Mouse (Mus musculus) lung, embryonic 15.5 days (tissue): ENCODE results near the gene Arhgef12. TPM values are rescaled to one million over a fixed set of nuclear protein-coding genes. Genes with fewer than 3 reads are reported as not detected.
A peak's percentile ranks its signal among the peaks of the same experiment; 100 is the strongest.

Experiments
- ATAC-seq: fragments of 200-750 bp; cut with Nextera tagmentation; 2 replicates; pipeline ENCODE4 v1.8.0; 2017; ENCODE audit warnings: moderate number of reproducible peaks, borderline replicate concordance; ENCODE audit not compliant: low FRiP score, low TSS enrichment; ENCODE audit errors: extremely low read depth
- H3K27ac ChIP-seq: fragments of 300-500 bp; sonication (generic); 2 replicates; pipeline ENCODE4 v1.5.1; 2015; ENCODE audit warnings: moderate library complexity, mild to moderate bottlenecking, inconsistent platforms
- H3K27me3 ChIP-seq: fragments of 300-500 bp; sonication (generic); 2 replicates; pipeline ENCODE4 v1.6.1; 2015; ENCODE audit warnings: inconsistent platforms
- H3K36me3 ChIP-seq: fragments of 300-500 bp; sonication (generic); 2 replicates; pipeline ENCODE4 v1.6.1; 2015; ENCODE audit warnings: inconsistent platforms
- H3K4me1 ChIP-seq: fragments of 300-500 bp; sonication (generic); 2 replicates; pipeline ENCODE4 v1.6.1; 2015; ENCODE audit warnings: inconsistent platforms
- H3K4me2 ChIP-seq: fragments of 300-500 bp; sonication (generic); 2 replicates; pipeline ENCODE4 v1.6.1; 2015; ENCODE audit warnings: inconsistent platforms, mild to moderate bottlenecking, moderate library complexity
- H3K4me3 ChIP-seq: fragments of 300-500 bp; sonication (generic); 2 replicates; pipeline ENCODE4 v1.5.1; 2015; ENCODE audit warnings: mild to moderate bottlenecking, inconsistent platforms
- H3K9ac ChIP-seq: fragments of 300-500 bp; sonication (generic); 2 replicates; pipeline ENCODE4 v1.6.1; 2015; ENCODE audit warnings: inconsistent platforms
- H3K9me3 ChIP-seq: fragments of 300-500 bp; sonication (generic); 2 replicates; pipeline ENCODE4 v1.6.1; 2016; ENCODE audit warnings: inconsistent platforms
- WGBS: fragments of 180-500 bp; shearing (Covaris S2); methylation state at CpG from one replicate; pipeline ENCODE4 v1.1.7; 2015; 5-methylcytosine and 5-hydroxymethylcytosine counted together
- polyA plus RNA-seq: library from polyadenylated mRNA; unstranded; fragments of >200 nt; fragmentation: Nextera tagmentation; extraction: Ambion mirVana; gene quantifications from 2 replicates; pipeline ENCODE4 v1.2.1, GENCODE M21; 2015

Arhgef12 gene
- polyA plus RNA-seq, 1 experiment from 2014 or later: 14.3 TPM

GRCm38 (mm10) chr9:43070153-43070552, 36.9 kb downstream of the Arhgef12 start:
- H3K4me1 ChIP-seq: peaks cover 23% of the 10 kb centered on the region
- no peaks in the 10 kb centered on the region for H3K9me3 ChIP-seq
- H3K36me3 ChIP-seq: no peaks in the 10 kb centered on the region
- 87% methylated on average over 2 of the region's 2 CpGs for WGBS
- no peak for ATAC-seq
- no peak overlapping the region for H3K9ac ChIP-seq
- H3K4me3 ChIP-seq: no peak overlapping the region
- no peaks in the 10 kb centered on the region for H3K27me3 ChIP-seq
- no peak overlapping the region for H3K4me2 ChIP-seq
- no peak overlapping the region for H3K27ac ChIP-seq

- H3K9ac ChIP-seq: no peak overlapping the region
- no peak overlapping the region for H3K27ac ChIP-seq
- no peak overlapping the region for H3K4me3 ChIP-seq
- no peaks in the 10 kb centered on the region for H3K27me3 ChIP-seq
- no peak overlapping the region for H3K4me2 ChIP-seq
- no peak for ATAC-seq
- no peaks in the 10 kb centered on the region for H3K9me3 ChIP-seq
- peaks cover 23% of the 10 kb centered on the region for H3K4me1 ChIP-seq
- H3K36me3 ChIP-seq: no peaks in the 10 kb centered on the region
- WGBS: 63% methylated on average over 3 of the region's 3 CpGs
Observed at GRCm38 (mm10) chr9:43067896-43068295, 39.1 kb downstream of the Arhgef12 start.

- H3K36me3 ChIP-seq: no peaks in the 10 kb centered on the region
- ATAC-seq: no peak
- H3K4me2 ChIP-seq: no peak overlapping the region
- no peaks in the 10 kb centered on the region for H3K27me3 ChIP-seq
- no peak overlapping the region for H3K4me3 ChIP-seq
- peaks cover 19% of the 10 kb centered on the region for H3K4me1 ChIP-seq
- H3K27ac ChIP-seq: no peak overlapping the region
- H3K9ac ChIP-seq: no peak overlapping the region
- no peaks in the 10 kb centered on the region for H3K9me3 ChIP-seq
- WGBS: 90% methylated on average over 4 of the region's 4 CpGs
Observed at GRCm38 (mm10) chr9:43065231-43065630, 41.8 kb downstream of the Arhgef12 start.

GRCm38 (mm10) chr9:43061545-43061944, 45.5 kb downstream of the Arhgef12 start:
- Histone ChIP-seq H3K9ac (no peak overlapping the region), H3K4me2 (no peak overlapping the region), H3K36me3 (no peaks in the 10 kb centered on the region), H3K27me3 (no peaks in the 10 kb centered on the region), H3K27ac (no peak overlapping the region), H3K4me1 (peaks cover 3% of the 10 kb centered on the region), H3K9me3 (no peaks in the 10 kb centered on the region), H3K4me3 (no peak overlapping the region)
- no peak for ATAC-seq
- 40% methylated on average over 1 of the region's 1 CpGs for WGBS

GRCm38 (mm10) chr9:43050391-43050790, 56.6 kb downstream of the Arhgef12 start:
- Histone ChIP-seq H3K9ac (no peak overlapping the region), H3K27me3 (no peaks in the 10 kb centered on the region), H3K4me2 (no peak overlapping the region), H3K4me1 (peaks cover 21% of the 10 kb centered on the region), H3K27ac (peak overlapping the region; percentile 30), H3K4me3 (no peak overlapping the region), H3K9me3 (no peaks in the 10 kb centered on the region), H3K36me3 (no peaks in the 10 kb centered on the region)
- no peak for ATAC-seq
- WGBS: 57% methylated on average over 2 of the region's 2 CpGs

GRCm38 (mm10) chr9:43044481-43044880, 62.6 kb downstream of the Arhgef12 start:
- Histone ChIP-seq H3K27me3 (no peaks in the 10 kb centered on the region), H3K9ac (no peak overlapping the region), H3K9me3 (no peaks in the 10 kb centered on the region), H3K4me3 (no peak overlapping the region), H3K27ac (no peak overlapping the region), H3K4me1 (peaks cover 6% of the 10 kb centered on the region), H3K4me2 (no peak overlapping the region), H3K36me3 (no peaks in the 10 kb centered on the region)
- ATAC-seq: no peak

- peaks cover 24% of the 10 kb centered on the region for H3K4me1 ChIP-seq
- H3K4me2 ChIP-seq: no peak overlapping the region
- WGBS: 50% methylated on average over 8 of the region's 8 CpGs
- no peak overlapping the region for H3K27ac ChIP-seq
- H3K9me3 ChIP-seq: no peaks in the 10 kb centered on the region
- ATAC-seq: no peak
- H3K9ac ChIP-seq: no peak overlapping the region
- H3K27me3 ChIP-seq: no peaks in the 10 kb centered on the region
- H3K4me3 ChIP-seq: no peak overlapping the region
- no peaks in the 10 kb centered on the region for H3K36me3 ChIP-seq
Observed at GRCm38 (mm10) chr9:43038466-43038865, 68.6 kb downstream of the Arhgef12 start.

- no peak for ATAC-seq
- H3K27ac ChIP-seq: no peak overlapping the region; the same call in 1 of the 2 replicates
- 58% methylated on average over 4 of the region's 4 CpGs for WGBS
Observed at GRCm38 (mm10) chr9:43035208-43035607, 71.8 kb downstream of the Arhgef12 start.

GRCm38 (mm10) chr9:43034273-43034672, 72.8 kb downstream of the Arhgef12 start:
- H3K4me3 ChIP-seq: no peak overlapping the region
- H3K9me3 ChIP-seq: no peaks in the 10 kb centered on the region
- no peaks in the 10 kb centered on the region for H3K36me3 ChIP-seq
- H3K4me2 ChIP-seq: no peak overlapping the region
- H3K27me3 ChIP-seq: no peaks in the 10 kb centered on the region
- no peak overlapping the region for H3K27ac ChIP-seq
- no peak overlapping the region for H3K9ac ChIP-seq
- H3K4me1 ChIP-seq: peaks cover 24% of the 10 kb centered on the region
- no peak for ATAC-seq

More at GRCm38 (mm10) chr9:43035208-43035607, 71.8 kb downstream of the Arhgef12 start:
- H3K4me3 ChIP-seq: no peak overlapping the region
- no peaks in the 10 kb centered on the region for H3K27me3 ChIP-seq
- H3K4me2 ChIP-seq: no peak overlapping the region
- H3K9me3 ChIP-seq: no peaks in the 10 kb centered on the region
- H3K9ac ChIP-seq: no peak overlapping the region
- no peaks in the 10 kb centered on the region for H3K36me3 ChIP-seq
- peaks cover 24% of the 10 kb centered on the region for H3K4me1 ChIP-seq

- no peaks in the 10 kb centered on the region for H3K9me3 ChIP-seq
- H3K4me1 ChIP-seq: no peaks in the 10 kb centered on the region
- 40% methylated on average over 5 of the region's 5 CpGs for WGBS
- ATAC-seq: no peak
- H3K36me3 ChIP-seq: no peaks in the 10 kb centered on the region
- H3K9ac ChIP-seq: no peak overlapping the region
- H3K4me2 ChIP-seq: no peak overlapping the region
- no peaks in the 10 kb centered on the region for H3K27me3 ChIP-seq
- H3K27ac ChIP-seq: no peak overlapping the region
- H3K4me3 ChIP-seq: no peak overlapping the region
Observed at GRCm38 (mm10) chr9:43027757-43028156, 79.3 kb downstream of the Arhgef12 start.

GRCm38 (mm10) chr9:43021515-43022251, 85.4 kb downstream of the Arhgef12 start:
- Histone ChIP-seq H3K36me3 (peaks cover 12% of the 10 kb centered on the region), H3K4me3 (no peak overlapping the region), H3K9ac (no peak overlapping the region), H3K9me3 (no peaks in the 10 kb centered on the region), H3K27me3 (no peaks in the 10 kb centered on the region), H3K27ac (no peak overlapping the region), H3K4me1 (0 out of 2 replicates have a peak, but pooled peaks cover 3% of the 10 kb centered on the region), H3K4me2 (no peak overlapping the region)
- 69% methylated on average over 5 of the region's 5 CpGs for WGBS
- ATAC-seq: no peak; the same call in 1 of the 2 replicates

GRCm38 (mm10) chr9:43019656-43020055, 87.4 kb downstream of the Arhgef12 start:
- Histone ChIP-seq H3K4me2 (no peak overlapping the region), H3K36me3 (peaks cover 28% of the 10 kb centered on the region), H3K27ac (no peak overlapping the region), H3K4me3 (no peak overlapping the region), H3K4me1 (0 out of 2 replicates have a peak, but pooled peaks cover 3% of the 10 kb centered on the region), H3K27me3 (no peaks in the 10 kb centered on the region), H3K9ac (no peak overlapping the region), H3K9me3 (no peaks in the 10 kb centered on the region)
- WGBS: 88% methylated on average over 9 of the region's 9 CpGs
- no peak for ATAC-seq
